Mouse (Mus musculus) testis, adult 2 months (tissue): ENCODE results near the gene Fbxo31.

Experiments
- CTCF ChIP-seq: fragments of 200-500 bp; IDR thresholded peaks from 2 replicates; pipeline ENCODE4 v1.5.1; 2012; ENCODE audit warnings: low read depth, mild to moderate bottlenecking, inconsistent platforms, low read length, moderate library complexity; ENCODE audit not compliant: control insufficient read depth, insufficient read depth, insufficient replicate concordance
- POLR2A ChIP-seq: fragments of 200-500 bp; IDR thresholded peaks from 2 replicates; pipeline ENCODE4 v1.6.1; 2012; ENCODE audit warnings: low read depth, mild to moderate bottlenecking, inconsistent platforms, low read length, moderate library complexity; ENCODE audit not compliant: control insufficient read depth

DNA sequence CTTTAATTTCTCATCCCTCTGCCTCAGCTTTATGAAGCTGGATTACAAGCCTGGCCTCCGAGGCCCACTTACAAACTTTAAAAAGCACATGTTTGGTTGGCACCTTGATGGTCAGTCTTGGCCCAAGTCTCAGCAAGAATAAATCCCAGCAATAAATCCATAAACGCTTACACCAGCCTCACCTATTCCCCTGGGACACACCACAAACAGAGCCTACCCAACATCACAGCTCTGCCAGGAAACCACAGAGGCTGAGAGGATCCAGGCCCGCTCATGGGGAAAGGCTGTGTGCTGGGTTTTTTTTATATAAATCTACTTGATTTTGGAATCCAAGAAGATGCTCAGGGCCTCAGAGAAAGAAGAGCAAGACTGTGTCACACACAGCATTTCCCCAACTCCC is 2.9 kb downstream of the Fbxo31 start:
- TF ChIP-seq POLR2A (no peak), CTCF (no peak)
